Mouse (Mus musculus) heart, postnatal 0 days (tissue): ENCODE measurements around the gene Pafah1b1.

Source experiments
- CTCF ChIP-seq: IDR thresholded peaks from 2 replicates; pipeline ENCODE4 v1.5.1; 2016; ENCODE audit warnings: antibody characterized with exemption, control low read depth, low read depth
- EP300 ChIP-seq: IDR thresholded peaks from 2 replicates; pipeline ENCODE4 v1.6.1; 2016; ENCODE audit warnings: antibody characterized with exemption, low read depth

DNA sequence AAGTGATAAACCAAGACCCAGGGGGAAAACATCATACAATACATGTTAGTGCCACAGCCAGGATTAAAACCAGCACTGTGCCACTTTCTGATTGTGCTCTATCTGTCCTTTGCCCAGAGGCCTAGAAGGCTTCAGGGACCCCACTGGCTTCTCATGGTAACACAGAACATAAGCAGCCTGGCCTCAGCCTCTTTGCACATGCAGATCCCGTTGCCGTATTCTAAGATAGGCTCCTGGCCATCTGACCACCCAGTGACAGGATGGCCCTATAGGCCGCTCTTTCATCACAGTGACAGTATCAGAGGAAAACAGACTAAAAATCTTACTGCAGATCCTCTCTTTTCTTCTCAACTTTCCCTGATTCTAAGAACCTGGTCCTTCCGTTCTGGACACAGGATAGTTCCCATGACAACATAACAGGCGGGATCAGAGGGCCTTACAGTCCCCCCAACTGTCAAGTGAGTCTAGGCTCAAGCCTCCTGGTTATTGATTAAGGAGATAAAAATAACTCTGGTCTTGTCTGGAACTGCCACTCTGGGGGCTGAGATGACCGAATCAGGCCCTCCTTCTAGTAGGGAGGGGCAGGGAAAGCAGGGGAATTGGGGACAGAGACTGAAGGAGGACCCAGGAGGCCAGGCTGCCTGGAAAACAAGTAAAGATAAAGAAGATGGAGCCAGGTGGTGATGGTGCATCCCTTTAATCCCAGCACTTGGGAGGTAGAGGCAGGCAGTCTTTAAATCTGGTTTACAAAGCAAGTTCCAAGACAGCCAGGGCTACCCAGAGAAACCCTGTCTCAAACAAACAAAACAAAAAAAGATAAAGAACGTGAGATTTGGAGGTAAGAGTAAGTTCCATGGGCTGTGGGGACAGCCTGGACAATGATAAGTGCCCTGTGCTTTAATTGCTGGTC is 92.3 kb downstream of the Pafah1b1 start:
- TF ChIP-seq EP300 (no peak), CTCF (no peak)
